Mouse (Mus musculus): Measurements from ENCODE around the gene Prpsap2. TPM values are rescaled to one million over a fixed set of nuclear protein-coding genes. Genes with fewer than 3 reads are reported as not detected.

Gene Prpsap2
- polyA plus RNA-seq, 1 experiment: 64.2 TPM

DNA sequence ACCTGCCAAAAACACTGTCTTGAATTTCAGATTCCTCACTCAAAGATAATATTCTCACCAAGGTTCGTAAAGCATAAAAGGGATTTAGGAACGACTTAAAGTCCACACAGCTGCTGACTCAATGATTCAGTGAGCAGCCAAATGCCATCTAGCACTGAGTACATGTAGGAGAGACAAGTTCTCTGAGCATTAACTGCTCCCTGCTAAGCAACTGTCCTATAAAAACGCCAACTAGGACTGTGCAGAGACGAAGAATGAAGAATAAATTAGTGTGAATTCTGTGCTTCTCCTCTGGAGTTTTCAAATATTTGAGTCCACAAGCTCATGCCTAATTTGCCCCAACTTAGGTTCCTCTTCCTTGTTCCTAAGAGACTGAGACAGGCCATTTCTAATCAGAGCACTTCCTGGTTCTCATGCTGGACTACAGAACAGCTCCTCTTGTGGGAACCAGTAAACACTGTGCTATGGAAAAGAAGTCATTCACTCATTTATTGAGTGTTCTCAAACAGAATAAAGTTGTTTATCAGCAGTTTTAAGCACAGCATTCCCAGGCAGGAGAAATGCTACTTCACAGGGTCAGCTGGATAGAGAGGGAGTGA, 12.8 kb upstream of the Prpsap2 start:
- no peaks in the 10 kb centered on the region for H3K27me3 ChIP-seq (ENCODE audit: control insufficient read depth, insufficient read depth, low read length, poor library complexity, severe bottlenecking)
- no peak overlapping the region for H3K4me3 ChIP-seq (ENCODE audit: low read depth, low read length)
- H3K9me3 ChIP-seq (replicated peaks; ENCODE audit: control insufficient read depth, insufficient read depth, low read length, poor library complexity, severe bottlenecking): no peaks in the 10 kb centered on the region
- H3K27ac ChIP-seq (ENCODE audit: insufficient read depth, low read length): no peak overlapping the region
- no peak overlapping the region for H3K9ac ChIP-seq (ENCODE audit: low read depth, poor library complexity, severe bottlenecking)
- no peak for TF ChIP-seq CTCF (IDR thresholded peaks at IDR 0.05; ENCODE audit: low read depth, low read length)
- TF ChIP-seq POLR2A (IDR thresholded peaks at IDR 0.05; ENCODE audit: insufficient read depth, low read length): no peak
- no peaks in the 10 kb centered on the region for H3K4me1 ChIP-seq (ENCODE audit: control insufficient read depth, insufficient read depth, low read length)
- no peaks in the 10 kb centered on the region for H3K36me3 ChIP-seq (ENCODE audit: control insufficient read depth, insufficient read depth, low read length, poor library complexity, severe bottlenecking)

DNA sequence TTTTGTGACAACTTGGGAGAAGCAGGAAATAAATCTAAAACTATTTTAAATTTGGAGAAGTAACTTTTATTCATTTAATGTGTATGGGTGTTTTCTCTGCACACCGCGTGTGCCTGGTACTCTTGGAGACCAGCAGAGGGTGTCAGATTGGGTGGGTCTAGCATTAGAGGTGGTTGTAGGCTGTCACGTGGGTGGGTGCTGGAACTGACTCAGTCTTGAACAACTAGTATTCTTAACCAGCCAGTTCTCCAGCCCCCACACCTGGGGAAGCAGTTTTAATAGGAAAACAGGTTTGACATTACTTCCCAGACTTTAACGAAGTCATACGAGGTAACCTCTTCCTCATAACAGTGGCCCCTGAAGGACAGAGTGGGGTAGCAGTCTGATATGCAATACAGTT, 1.4 kb downstream of the Prpsap2 start:
- no peak overlapping the region for H3K9ac ChIP-seq (ENCODE audit: low read depth, poor library complexity, severe bottlenecking)
- H3K27me3 ChIP-seq (ENCODE audit: control insufficient read depth, insufficient read depth, low read length, poor library complexity, severe bottlenecking): no peaks in the 10 kb centered on the region
- H3K4me3 ChIP-seq (ENCODE audit: low read depth, low read length): no peak overlapping the region
- H3K4me1 ChIP-seq (ENCODE audit: control insufficient read depth, insufficient read depth, low read length): no peaks in the 10 kb centered on the region
- H3K36me3 ChIP-seq (ENCODE audit: control insufficient read depth, insufficient read depth, low read length, poor library complexity, severe bottlenecking): peaks cover 8% of the 10 kb centered on the region; the same call in 1 of the 2 replicates
- no peak overlapping the region for H3K27ac ChIP-seq (ENCODE audit: insufficient read depth, low read length)
- no peaks in the 10 kb centered on the region for H3K9me3 ChIP-seq (replicated peaks; ENCODE audit: control insufficient read depth, insufficient read depth, low read length, poor library complexity, severe bottlenecking)
- no peak for TF ChIP-seq EP300 (IDR thresholded peaks at IDR 0.05; ENCODE audit: insufficient read depth, low read depth, low read length)
- TF ChIP-seq CTCF (IDR thresholded peaks at IDR 0.05; ENCODE audit: low read depth, low read length): peak; percentile 36

- no peak overlapping the region for H3K27ac ChIP-seq (ENCODE audit: insufficient read depth, low read length)
- no peaks in the 10 kb centered on the region for H3K4me1 ChIP-seq (ENCODE audit: control insufficient read depth, insufficient read depth, low read length)
- no peaks in the 10 kb centered on the region for H3K27me3 ChIP-seq (ENCODE audit: control insufficient read depth, insufficient read depth, low read length, poor library complexity, severe bottlenecking)
- TF ChIP-seq POLR2A (IDR thresholded peaks at IDR 0.05; ENCODE audit: insufficient read depth, low read length): no peak
- TF ChIP-seq CTCF (IDR thresholded peaks at IDR 0.05; ENCODE audit: low read depth, low read length): no peak
- TF ChIP-seq EP300 (IDR thresholded peaks at IDR 0.05; ENCODE audit: insufficient read depth, low read depth, low read length): no peak
- no peaks in the 10 kb centered on the region for H3K9me3 ChIP-seq (replicated peaks; ENCODE audit: control insufficient read depth, insufficient read depth, low read length, poor library complexity, severe bottlenecking)
- H3K9ac ChIP-seq (ENCODE audit: low read depth, poor library complexity, severe bottlenecking): no peak overlapping the region
- H3K4me3 ChIP-seq (ENCODE audit: low read depth, low read length): no peak overlapping the region
- H3K36me3 ChIP-seq (ENCODE audit: control insufficient read depth, insufficient read depth, low read length, poor library complexity, severe bottlenecking): peaks cover 24% of the 10 kb centered on the region
These were observed 4.7 kb downstream of the Prpsap2 start for GRCm38 (mm10) chr11:61757151-61757550.

DNA sequence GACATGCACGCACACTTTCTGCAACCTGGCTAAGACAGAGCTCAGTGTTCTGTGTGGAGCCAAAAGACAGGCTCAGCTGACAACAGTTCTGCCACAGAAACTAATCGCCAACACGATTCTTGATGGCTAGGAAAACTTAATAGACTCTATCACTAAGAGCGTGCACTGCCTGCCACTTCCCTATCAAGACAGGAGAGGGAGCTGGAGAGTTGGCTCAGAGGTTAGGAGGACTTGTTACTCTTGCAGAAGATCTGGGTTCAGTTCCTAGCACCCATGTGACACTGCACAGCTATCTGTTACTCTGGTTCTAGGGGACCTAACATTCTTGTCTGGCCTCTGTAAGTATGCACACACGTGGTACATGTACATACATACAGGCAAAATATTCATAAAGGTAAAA, 10.3 kb downstream of the Prpsap2 start:
- peaks cover 49% of the 10 kb centered on the region for H3K36me3 ChIP-seq (ENCODE audit: control insufficient read depth, insufficient read depth, low read length, poor library complexity, severe bottlenecking)
- TF ChIP-seq CTCF (IDR thresholded peaks at IDR 0.05; ENCODE audit: low read depth, low read length): peak; percentile 52
- TF ChIP-seq EP300 (IDR thresholded peaks at IDR 0.05; ENCODE audit: insufficient read depth, low read depth, low read length): no peak
- TF ChIP-seq POLR2A (IDR thresholded peaks at IDR 0.05; ENCODE audit: insufficient read depth, low read length): no peak

DNA sequence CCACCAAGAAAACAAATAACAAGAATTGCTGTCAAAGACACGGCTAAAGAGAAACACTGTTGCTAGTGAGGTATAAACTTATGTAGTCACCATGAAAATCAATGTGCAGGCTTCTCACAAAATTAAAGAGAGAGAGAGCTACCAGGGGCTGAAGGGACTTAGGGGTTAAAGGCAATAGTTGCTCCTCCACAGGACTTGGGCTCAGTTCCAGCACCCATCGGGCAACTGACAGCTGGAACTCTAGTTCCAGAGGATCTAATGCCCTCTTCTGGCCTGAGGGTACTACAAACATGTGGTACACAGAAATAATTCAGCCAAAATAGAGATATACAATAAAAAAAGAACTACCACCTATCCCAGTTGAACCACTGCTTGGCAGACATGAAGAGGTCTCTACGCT, 14.7 kb downstream of the Prpsap2 start:
- Histone ChIP-seq H3K36me3 (ENCODE audit: control insufficient read depth, insufficient read depth, low read length, poor library complexity, severe bottlenecking) (peaks cover 42% of the 10 kb centered on the region), H3K9ac (ENCODE audit: low read depth, poor library complexity, severe bottlenecking) (no peak overlapping the region), H3K4me3 (ENCODE audit: low read depth, low read length) (no peak overlapping the region), H3K27ac (ENCODE audit: insufficient read depth, low read length) (no peak overlapping the region), H3K27me3 (ENCODE audit: control insufficient read depth, insufficient read depth, low read length, poor library complexity, severe bottlenecking) (no peaks in the 10 kb centered on the region), H3K9me3 (replicated peaks; ENCODE audit: control insufficient read depth, insufficient read depth, low read length, poor library complexity, severe bottlenecking) (no peaks in the 10 kb centered on the region), H3K4me1 (ENCODE audit: control insufficient read depth, insufficient read depth, low read length) (no peaks in the 10 kb centered on the region)
- TF ChIP-seq EP300 (IDR thresholded peaks at IDR 0.05; ENCODE audit: insufficient read depth, low read depth, low read length) (no peak), CTCF (IDR thresholded peaks at IDR 0.05; ENCODE audit: low read depth, low read length) (no peak), POLR2A (IDR thresholded peaks at IDR 0.05; ENCODE audit: insufficient read depth, low read length) (no peak)

More for the DNA sequence above, 10.3 kb downstream of the Prpsap2 start:
- Histone ChIP-seq H3K4me1 (ENCODE audit: control insufficient read depth, insufficient read depth, low read length) (no peaks in the 10 kb centered on the region), H3K9ac (ENCODE audit: low read depth, poor library complexity, severe bottlenecking) (no peak overlapping the region), H3K27ac (ENCODE audit: insufficient read depth, low read length) (no peak overlapping the region), H3K9me3 (replicated peaks; ENCODE audit: control insufficient read depth, insufficient read depth, low read length, poor library complexity, severe bottlenecking) (no peaks in the 10 kb centered on the region), H3K4me3 (ENCODE audit: low read depth, low read length) (no peak overlapping the region), H3K27me3 (ENCODE audit: control insufficient read depth, insufficient read depth, low read length, poor library complexity, severe bottlenecking) (no peaks in the 10 kb centered on the region)

GRCm38 (mm10) chr11:61745781-61746180, 16.1 kb downstream of the Prpsap2 start:
- Histone ChIP-seq H3K36me3 (ENCODE audit: control insufficient read depth, insufficient read depth, low read length, poor library complexity, severe bottlenecking) (peaks cover 44% of the 10 kb centered on the region), H3K4me1 (ENCODE audit: control insufficient read depth, insufficient read depth, low read length) (no peaks in the 10 kb centered on the region), H3K4me3 (ENCODE audit: low read depth, low read length) (no peak overlapping the region), H3K9ac (ENCODE audit: low read depth, poor library complexity, severe bottlenecking) (no peak overlapping the region), H3K9me3 (replicated peaks; ENCODE audit: control insufficient read depth, insufficient read depth, low read length, poor library complexity, severe bottlenecking) (no peaks in the 10 kb centered on the region), H3K27me3 (ENCODE audit: control insufficient read depth, insufficient read depth, low read length, poor library complexity, severe bottlenecking) (no peaks in the 10 kb centered on the region), H3K27ac (ENCODE audit: insufficient read depth, low read length) (no peak overlapping the region)
- TF ChIP-seq POLR2A (IDR thresholded peaks at IDR 0.05; ENCODE audit: insufficient read depth, low read length) (no peak), CTCF (IDR thresholded peaks at IDR 0.05; ENCODE audit: low read depth, low read length) (no peak), EP300 (IDR thresholded peaks at IDR 0.05; ENCODE audit: insufficient read depth, low read depth, low read length) (no peak)
